Mouse (Mus musculus): ENCODE results near the gene Mkrn2. TPM values are rescaled to one million over a fixed set of nuclear protein-coding genes. Genes with fewer than 3 reads are reported as not detected.
"Not testable (repeated sequence)": the region's sequence is repeated elsewhere in the genome, so short reads cannot be mapped to it uniquely, and the experiment has no call there.

The Mkrn2 gene
- polyA plus RNA-seq, 1 experiment = 158 TPM

- 77% methylated on average over 1 of the region's 1 CpGs for WGBS
- TF ChIP-seq CTCF (IDR thresholded peaks at IDR 0.05; ENCODE audit: borderline replicate concordance, control insufficient read depth, extremely low read depth, insufficient read depth, low read length, poor library complexity) (no peak), POLR2A (IDR thresholded peaks at IDR 0.05; ENCODE audit: control insufficient read depth, extremely low read depth, insufficient read depth, low read length, poor library complexity) (no peak)
- peaks cover 81% of the 10 kb centered on the region for H3K36me3 ChIP-seq (ENCODE audit: control insufficient read depth, insufficient read depth, low read length)
Measured at GRCm38 (mm10) chr6:115620942-115621341, 19.2 kb downstream of the Mkrn2 start.

GRCm38 (mm10) chr6:115626121-115626520 is 24.4 kb downstream of the Mkrn2 start:
- whole genome bisulfite sequencing = 97% methylated on average over 5 of the region's 5 CpGs
- TF ChIP-seq CTCF (IDR thresholded peaks at IDR 0.05; ENCODE audit: borderline replicate concordance, control insufficient read depth, extremely low read depth, insufficient read depth, low read length, poor library complexity) = no peak
- no peaks in the 10 kb centered on the region for H3K4me1 ChIP-seq (replicated peaks; ENCODE audit: control insufficient read depth, insufficient read depth, low read length)
- no peak overlapping the region for H3K4me3 ChIP-seq (ENCODE audit: control insufficient read depth, insufficient read depth, low read length)
- DNase-seq = no peak
- no peaks in the 10 kb centered on the region for H3K27me3 ChIP-seq (ENCODE audit: control insufficient read depth, insufficient read depth, low read length)
- peaks cover 76% of the 10 kb centered on the region for H3K36me3 ChIP-seq (ENCODE audit: control insufficient read depth, insufficient read depth, low read length)
- no peak overlapping the region for H3K27ac ChIP-seq (ENCODE audit: control insufficient read depth, insufficient read depth, low read length)

More at GRCm38 (mm10) chr6:115620942-115621341, 19.2 kb downstream of the Mkrn2 start:
- Histone ChIP-seq H3K27me3 (ENCODE audit: control insufficient read depth, insufficient read depth, low read length) (no peaks in the 10 kb centered on the region), H3K4me3 (ENCODE audit: control insufficient read depth, insufficient read depth, low read length) (no peak overlapping the region), H3K27ac (ENCODE audit: control insufficient read depth, insufficient read depth, low read length) (no peak overlapping the region), H3K4me1 (replicated peaks; ENCODE audit: control insufficient read depth, insufficient read depth, low read length) (peaks cover 18% of the 10 kb centered on the region)
- DNase-seq = no peak

- Histone ChIP-seq H3K4me1 (replicated peaks; ENCODE audit: control insufficient read depth, insufficient read depth, low read length) (no peaks in the 10 kb centered on the region), H3K4me3 (ENCODE audit: control insufficient read depth, insufficient read depth, low read length) (no peak overlapping the region), H3K36me3 (ENCODE audit: control insufficient read depth, insufficient read depth, low read length) (peaks cover 80% of the 10 kb centered on the region), H3K27me3 (ENCODE audit: control insufficient read depth, insufficient read depth, low read length) (no peaks in the 10 kb centered on the region), H3K27ac (ENCODE audit: control insufficient read depth, insufficient read depth, low read length) (no peak overlapping the region)
- 98% methylated on average over 3 of the region's 3 CpGs for WGBS
- DNase-seq = no peak
- TF ChIP-seq CTCF (IDR thresholded peaks at IDR 0.05; ENCODE audit: borderline replicate concordance, control insufficient read depth, extremely low read depth, insufficient read depth, low read length, poor library complexity) (no peak), POLR2A (IDR thresholded peaks at IDR 0.05; ENCODE audit: control insufficient read depth, extremely low read depth, insufficient read depth, low read length, poor library complexity) (no peak)
Measured at GRCm38 (mm10) chr6:115631056-115631795, 29.5 kb downstream of the Mkrn2 start.

GRCm38 (mm10) chr6:115634015-115634414 is 32.3 kb downstream of the Mkrn2 start:
- WGBS = 97% methylated on average over 2 of the region's 2 CpGs
- no peak overlapping the region for H3K27ac ChIP-seq (ENCODE audit: control insufficient read depth, insufficient read depth, low read length)
- DNase-seq = no peak
- H3K36me3 ChIP-seq (ENCODE audit: control insufficient read depth, insufficient read depth, low read length) = peaks cover 81% of the 10 kb centered on the region
- H3K4me1 ChIP-seq (replicated peaks; ENCODE audit: control insufficient read depth, insufficient read depth, low read length) = no peaks in the 10 kb centered on the region
- no peaks in the 10 kb centered on the region for H3K27me3 ChIP-seq (ENCODE audit: control insufficient read depth, insufficient read depth, low read length)
- no peak for TF ChIP-seq CTCF (IDR thresholded peaks at IDR 0.05; ENCODE audit: borderline replicate concordance, control insufficient read depth, extremely low read depth, insufficient read depth, low read length, poor library complexity)
- TF ChIP-seq POLR2A (IDR thresholded peaks at IDR 0.05; ENCODE audit: control insufficient read depth, extremely low read depth, insufficient read depth, low read length, poor library complexity) = no peak
- no peak overlapping the region for H3K4me3 ChIP-seq (ENCODE audit: control insufficient read depth, insufficient read depth, low read length)

- DNase-seq; H3K27ac ChIP-seq (ENCODE audit: control insufficient read depth, insufficient read depth, low read length); H3K4me3 ChIP-seq (ENCODE audit: control insufficient read depth, insufficient read depth, low read length); H3K4me1 ChIP-seq (replicated peaks; ENCODE audit: control insufficient read depth, insufficient read depth, low read length); H3K27me3 ChIP-seq (ENCODE audit: control insufficient read depth, insufficient read depth, low read length): not testable (repeated sequence)
- WGBS = 98% methylated on average over 7 of the region's 7 CpGs
- peaks cover 64% of the 10 kb centered on the region for H3K36me3 ChIP-seq (ENCODE audit: control insufficient read depth, insufficient read depth, low read length)
Measured at GRCm38 (mm10) chr6:115638188-115638587, 36.5 kb downstream of the Mkrn2 start.

GRCm38 (mm10) chr6:115643315-115643714 is 41.6 kb downstream of the Mkrn2 start:
- Histone ChIP-seq H3K36me3 (ENCODE audit: control insufficient read depth, insufficient read depth, low read length) (peaks cover 22% of the 10 kb centered on the region; the same call in 1 of the 2 replicates), H3K4me3 (ENCODE audit: control insufficient read depth, insufficient read depth, low read length) (no peak overlapping the region), H3K4me1 (replicated peaks; ENCODE audit: control insufficient read depth, insufficient read depth, low read length) (no peaks in the 10 kb centered on the region), H3K27ac (ENCODE audit: control insufficient read depth, insufficient read depth, low read length) (no peak overlapping the region), H3K27me3 (ENCODE audit: control insufficient read depth, insufficient read depth, low read length) (no peaks in the 10 kb centered on the region)
- no peak for DNase-seq
- TF ChIP-seq CTCF (IDR thresholded peaks at IDR 0.05; ENCODE audit: borderline replicate concordance, control insufficient read depth, extremely low read depth, insufficient read depth, low read length, poor library complexity) (no peak), POLR2A (IDR thresholded peaks at IDR 0.05; ENCODE audit: control insufficient read depth, extremely low read depth, insufficient read depth, low read length, poor library complexity) (no peak)
- 38% methylated on average over 1 of the region's 1 CpGs for WGBS

All from thymus, adult 2 months (tissue).